Mouse (Mus musculus) adrenal gland (tissue): Measurements from ENCODE around the gene Prss28.

Source experiments
- intact Hi-C: fragments of 180-260 bp; cut with DNase I; formaldehyde crosslinking; loops from one replicate; pipeline ENCODE4 v1.15.1; 2025
- long read RNA-seq, 2 experiments: library from polyadenylated mRNA; unstranded; transcript quantifications; one replicate each; pipeline ENCODE4 v2.0.0; 2020; ENCODE audit warnings: borderline replicate concordance in 1 of 2; ENCODE audit not compliant: insufficient replicate concordance in 1 of 2

The Prss28 gene
- long read RNA-seq, experiment 1: 0 reads
- long read RNA-seq, experiment 2: 0 reads

GRCm38 (mm10) chr17:25308346-25308745, at the start of gene Prss28:
Prss28 (plus strand) TSS chr17:25308646.
- intact Hi-C loops: no loop called here

- intact Hi-C loops: no loop called here
These were observed 44.0 kb upstream of the Prss28 start for GRCm38 (mm10) chr17:25264453-25264852.

- intact Hi-C loops: loop anchor here (5.0 kb wide), 2 partner anchors 79 to 149 kb away; partner anchors contain the start of gene Ptx4
These were observed 37.6 kb upstream of the Prss28 start for GRCm38 (mm10) chr17:25270795-25271335.

- intact Hi-C loops: loop anchor here (5.0 kb wide), 2 partner anchors 80 to 150 kb away; partner anchors contain the start of gene Ptx4
These were observed 36.1 kb upstream of the Prss28 start for GRCm38 (mm10) chr17:25272326-25272725.

- intact Hi-C loops: loop anchor here (5.0 kb wide), 2 partner anchors 81 to 151 kb away; partner anchors contain the start of gene Ptx4
These were observed 35.3 kb upstream of the Prss28 start for GRCm38 (mm10) chr17:25272951-25273705.

GRCm38 (mm10) chr17:25273706-25274501, 34.5 kb upstream of the Prss28 start:
- intact Hi-C loops: loop anchor here (5.0 kb wide), 2 partner anchors 82 to 152 kb away; partner anchors contain the start of gene Ptx4

GRCm38 (mm10) chr17:25274571-25275346, 33.7 kb upstream of the Prss28 start, which contains the start of gene Ube2i:
Ube2i (minus strand) TSS chr17:25274622.
- intact Hi-C loops: loop anchor here (5.0 kb wide), 2 partner anchors 82 to 152 kb away; partner anchors contain the start of gene Ptx4

- intact Hi-C loops: no loop called here
These were observed 32.6 kb upstream of the Prss28 start for GRCm38 (mm10) chr17:25275833-25276232.

- intact Hi-C loops: no loop called here
These were observed 26.3 kb upstream of the Prss28 start for GRCm38 (mm10) chr17:25282133-25282532.

- intact Hi-C loops: no loop called here
These were observed 23.4 kb upstream of the Prss28 start for GRCm38 (mm10) chr17:25285033-25285432.

- intact Hi-C loops: no loop called here
These were observed 19.6 kb upstream of the Prss28 start for GRCm38 (mm10) chr17:25288842-25289241.

GRCm38 (mm10) chr17:25290411-25290810, 18.0 kb upstream of the Prss28 start:
- intact Hi-C loops: loop anchor here (5.0 kb wide), 2 partner anchors 72 to 182 kb away; no protein-coding TSS in a partner anchor

- intact Hi-C loops: loop anchor here (5.0 kb wide), 2 partner anchors 69 to 179 kb away; no protein-coding TSS in a partner anchor
These were observed 15.0 kb upstream of the Prss28 start for GRCm38 (mm10) chr17:25293495-25293894.

- intact Hi-C loops: loop anchor here (5.0 kb wide), 2 partner anchors 68 to 178 kb away; no protein-coding TSS in a partner anchor
These were observed 14.3 kb upstream of the Prss28 start for GRCm38 (mm10) chr17:25294111-25294510.

- intact Hi-C loops: no loop called here
These were observed 10.4 kb upstream of the Prss28 start, which contains the start of gene Prss34 for GRCm38 (mm10) chr17:25298094-25298493. Prss34 (plus strand) TSS chr17:25298394.

GRCm38 (mm10) chr17:25318354-25318753, 9.9 kb downstream of the Prss28 start, which contains the start of gene Prss29:
Prss29 (plus strand) TSS chr17:25318654.
- intact Hi-C loops: no loop called here

- intact Hi-C loops: no loop called here
These were observed 12.4 kb downstream of the Prss28 start for GRCm38 (mm10) chr17:25320819-25321218.

GRCm38 (mm10) chr17:25322930-25323329, 14.5 kb downstream of the Prss28 start:
- intact Hi-C loops: no loop called here

- intact Hi-C loops: loop anchor here (5.0 kb wide), 1 partner anchor 35 kb away; the partner anchor contains the start of genes Tpsb2 and Tpsg1
These were observed 23.9 kb downstream of the Prss28 start for GRCm38 (mm10) chr17:25332321-25332720.

- intact Hi-C loops: loop anchor here (2.0 to 5.0 kb wide), 2 partner anchors 33 to 137 kb away; partner anchors contain the start of genes Tpsb2 and Tpsg1
These were observed 25.5 kb downstream of the Prss28 start for GRCm38 (mm10) chr17:25333943-25334342.
